Mouse (Mus musculus) macrophage (primary cell): ENCODE results near the gene Exosc8. TPM values are rescaled to one million over a fixed set of nuclear protein-coding genes. Genes with fewer than 3 reads are reported as not detected.
"Not testable (repeated sequence)": the region's sequence is repeated elsewhere in the genome, so short reads cannot be mapped to it uniquely, and the experiment has no call there.

ENCODE experiments used
- H3K27ac ChIP-seq: fragments of 350-480 bp; formaldehyde crosslinking; 2 replicates; pipeline ENCODE4 v1.9.0; 2021
- H3K36me3 ChIP-seq: fragments of 350-480 bp; formaldehyde crosslinking; 2 replicates; pipeline ENCODE4 v1.9.0; 2021; ENCODE audit errors: inconsistent target
- H3K4me3 ChIP-seq: fragments of 350-480 bp; formaldehyde crosslinking; 2 replicates; pipeline ENCODE4 v1.9.0; 2021; ENCODE audit errors: inconsistent target
- H3K79me2 ChIP-seq: fragments of 350-480 bp; formaldehyde crosslinking; 2 replicates; pipeline ENCODE4 v1.9.0; 2021; ENCODE audit errors: inconsistent target
- WGBS: methylation state at CpG from one replicate; pipeline ENCODE4 v1.1.7; 2026; ENCODE audit warnings: inconsistent platforms; ENCODE audit not compliant: missing documents; 5-methylcytosine and 5-hydroxymethylcytosine counted together
- polyA plus RNA-seq: library from polyadenylated mRNA; stranded (reverse); fragments of 250-400 nt; gene quantifications from 3 replicates; pipeline ENCODE4 v1.2.4, GENCODE M21; 2018; ENCODE audit warnings: inconsistent platforms
- total RNA-seq, 78 experiments: library from RNA; depleted of rRNA; stranded (reverse); fragments of 250-400 nt; gene quantifications; 1 replicate in 9 of 78; 2 replicates in 24 of 78; 3 replicates in 43 of 78; 4 replicates in 2 of 78; pipeline ENCODE4 v1.2.4; 2018; ENCODE audit warnings: inconsistent platforms in 56 of 78

Gene Exosc8
- 10 to 100 TPM in 25 of 26 experiments, 1 to 10 TPM in 1; 7.8 to 73.2 (median 30.9) TPM for total RNA-seq (2018; cell fraction: chromatin; rRNA removed)
- total RNA-seq (2018; cell fraction: cytosol; rRNA removed), result 10 to 100 TPM; 15.5 to 31.4 (median 21.4) TPM
- total RNA-seq (2018; cell fraction: nucleus; rRNA removed), result 10 to 100 TPM in 24 of 26 experiments, 1 to 10 TPM in 2; 9.0 to 66.7 (median 21.4) TPM
- 23.8 to 55.0 TPM (median 49.3 TPM) in 3 replicates for polyA plus RNA-seq

DNA sequence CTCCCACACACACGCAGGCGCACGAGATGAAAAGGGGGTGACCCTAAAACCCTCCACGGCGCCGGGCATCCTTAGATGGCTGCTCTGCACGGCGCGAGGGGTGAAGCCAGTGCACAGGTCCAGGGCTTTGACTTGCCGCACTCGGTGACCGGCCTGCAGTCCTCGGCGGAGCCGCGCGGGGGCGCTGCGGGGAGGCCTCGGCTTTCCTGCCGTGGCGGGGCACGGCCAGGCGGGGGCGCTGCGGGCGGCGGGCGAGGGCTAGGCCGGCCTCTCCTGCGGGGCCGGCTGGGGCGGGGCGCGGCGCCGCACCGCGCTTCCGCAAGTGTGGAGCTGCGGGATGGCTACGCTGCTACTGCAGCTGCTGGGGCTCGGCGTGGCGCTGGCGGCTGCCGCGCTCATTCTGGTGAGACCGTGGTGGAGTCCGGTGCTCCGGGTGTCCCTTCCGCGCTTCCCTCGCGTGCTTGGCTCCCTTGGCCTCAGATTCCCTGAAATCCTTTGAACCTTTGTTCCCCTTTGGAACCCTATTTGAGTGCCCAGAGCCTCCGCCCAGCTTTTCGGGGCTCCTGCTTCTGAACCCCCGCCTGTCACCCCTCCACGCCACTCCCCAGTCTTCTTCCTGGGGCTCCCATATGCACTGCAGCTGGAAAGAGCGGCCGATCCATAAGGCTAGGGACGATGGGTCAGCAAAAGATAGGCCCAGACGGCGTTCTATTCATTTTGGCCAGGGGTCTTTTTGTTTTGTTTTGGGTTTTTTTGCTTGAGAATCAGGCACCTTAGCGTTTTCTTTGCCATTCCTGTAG is at the start of gene Exosc8, which contains the start of gene Alg5:
Exosc8 (minus strand) TSS at position 147 of the 800 bp plus-strand sequence.
Alg5 (plus strand) TSS at position 293 of the 800 bp plus-strand sequence.
- Histone ChIP-seq H3K36me3 (peaks cover 21% of the 10 kb centered on the region), H3K79me2 (peaks cover 49% of the 10 kb centered on the region), H3K4me3 (peak within 1 kb of the TSS; percentile 98), H3K27ac (peak within 1 kb of the TSS; percentile 75)
- under 1% methylated on average over 65 of the region's 65 CpGs for WGBS

DNA sequence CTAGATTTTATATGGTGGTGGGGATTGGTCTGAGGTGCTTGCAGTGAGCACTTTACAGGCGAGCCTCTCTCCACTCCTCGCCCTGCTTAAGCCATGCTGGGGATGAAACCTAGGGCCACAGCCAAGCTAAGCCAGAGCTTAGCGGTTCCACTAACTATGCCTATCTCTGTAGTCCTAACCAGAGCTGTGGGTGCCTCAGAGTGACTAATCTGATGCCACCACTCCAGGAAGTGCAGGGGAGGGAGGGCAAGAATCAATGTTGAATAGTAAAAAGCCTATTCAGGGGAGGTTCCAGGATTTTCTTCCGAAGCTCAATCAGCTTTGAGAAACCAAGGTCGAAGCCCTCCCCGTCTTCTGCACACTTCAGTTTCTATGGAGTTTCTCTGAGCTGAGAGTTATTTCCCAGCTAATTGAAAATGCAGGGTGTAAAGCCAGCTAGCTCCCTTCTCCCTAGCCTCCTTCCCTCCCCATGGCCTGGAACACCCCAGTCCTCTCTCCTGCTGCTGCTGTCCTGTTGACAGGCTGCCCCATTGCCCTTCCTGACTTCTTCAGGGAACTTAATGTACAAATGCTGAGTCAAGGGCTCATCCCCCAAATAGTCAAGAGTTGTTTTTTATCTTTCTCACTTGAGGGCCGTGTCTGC is 40.9 kb upstream of the Exosc8 start:
- Histone ChIP-seq H3K36me3 (no peaks in the 10 kb centered on the region), H3K4me3 (no peak overlapping the region), H3K79me2 (no peaks in the 10 kb centered on the region), H3K27ac (no peak overlapping the region)
- 93% methylated on average over 7 of the region's 7 CpGs for WGBS

DNA sequence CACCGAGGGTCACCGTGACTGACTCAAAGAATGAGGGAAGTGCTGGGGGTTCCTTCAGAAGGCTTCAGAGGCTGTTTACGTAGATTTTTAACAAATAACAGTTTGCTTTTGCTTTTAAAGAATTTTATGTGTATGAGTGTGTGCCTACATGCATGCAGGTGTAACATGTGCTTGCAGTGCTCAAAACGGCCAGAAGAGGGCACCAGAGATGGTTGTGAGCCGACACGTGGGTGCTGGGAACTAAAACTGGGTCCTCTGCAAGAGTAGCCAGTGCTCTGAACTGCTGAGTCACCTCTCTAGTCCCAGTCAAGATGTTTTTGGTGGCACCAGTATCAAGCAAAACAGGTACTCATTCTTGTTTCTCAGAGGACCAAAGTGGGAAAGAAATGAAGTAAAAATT is 38.4 kb upstream of the Exosc8 start:
- Histone ChIP-seq H3K4me3 (no peak overlapping the region), H3K36me3 (no peaks in the 10 kb centered on the region), H3K27ac (no peak overlapping the region), H3K79me2 (no peaks in the 10 kb centered on the region)
- 79% methylated on average over 6 of the region's 6 CpGs for WGBS

DNA sequence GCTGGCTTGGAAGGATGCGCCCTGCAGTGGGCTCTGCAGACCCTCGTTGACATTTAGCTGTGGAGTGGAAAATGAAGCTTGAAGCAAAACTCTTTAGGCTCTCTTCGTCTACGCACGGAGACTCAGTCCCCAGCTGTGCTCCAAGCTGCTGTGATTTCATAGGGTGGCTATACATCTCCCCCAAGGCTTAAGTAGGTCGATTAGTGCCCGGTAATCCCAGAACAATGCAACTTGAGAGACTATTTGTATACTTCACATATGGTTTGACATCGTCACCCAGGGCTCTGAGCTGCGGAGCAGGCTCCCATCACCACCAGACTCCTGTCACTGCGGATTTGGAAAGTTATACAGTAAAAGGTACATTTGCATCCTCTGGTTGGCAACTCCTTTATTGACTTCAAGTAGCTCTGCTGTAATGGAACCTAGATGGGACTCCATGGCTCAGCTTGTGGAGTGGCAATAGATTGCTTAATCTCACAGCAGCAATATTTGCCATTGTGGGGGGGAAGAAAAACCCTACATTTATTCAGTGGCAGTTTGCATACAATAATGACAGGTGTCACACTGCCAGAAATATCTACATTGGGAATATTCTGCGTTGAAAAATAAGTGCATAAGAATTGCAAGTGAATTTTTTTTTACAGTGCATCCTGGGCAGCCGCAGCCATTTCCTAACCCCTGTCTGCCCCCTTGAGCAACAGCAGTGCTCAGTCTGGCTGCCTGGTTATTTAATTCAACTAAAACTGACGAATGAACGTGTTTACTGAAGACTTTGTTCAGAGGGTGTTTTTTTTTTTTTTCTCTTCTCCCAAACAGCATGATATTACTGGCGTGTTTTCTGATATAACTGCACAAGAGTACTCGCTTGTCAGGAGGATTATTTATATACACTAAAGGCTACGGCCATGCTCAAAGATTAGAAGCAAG is 34.4 kb upstream of the Exosc8 start:
- Histone ChIP-seq H3K27ac (no peak overlapping the region), H3K79me2 (no peaks in the 10 kb centered on the region), H3K4me3 (no peak overlapping the region), H3K36me3 (no peaks in the 10 kb centered on the region)
- 86% methylated on average over 17 of the region's 17 CpGs for WGBS

DNA sequence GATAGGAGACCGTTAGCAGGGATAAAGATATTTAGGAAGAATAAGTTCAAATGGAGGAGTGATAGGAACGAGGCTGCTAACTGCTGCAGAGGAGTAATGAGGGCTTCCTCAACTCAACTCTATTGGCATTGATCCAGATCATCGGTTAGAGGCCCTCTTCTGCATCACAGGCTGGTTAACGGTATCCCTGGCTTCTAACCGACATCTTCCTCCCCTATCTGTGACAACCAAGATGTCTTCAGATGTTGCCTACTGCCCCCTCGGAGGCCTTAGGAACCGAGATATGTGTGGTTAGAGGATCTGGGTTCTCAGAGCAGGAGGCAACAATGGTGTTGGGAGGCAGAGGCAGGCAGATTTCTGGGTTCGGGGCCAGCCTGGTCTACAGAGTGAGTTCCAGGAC is 33.4 kb upstream of the Exosc8 start:
- no peak overlapping the region for H3K4me3 ChIP-seq
- WGBS, result 73% methylated on average over 8 of the region's 8 CpGs

DNA sequence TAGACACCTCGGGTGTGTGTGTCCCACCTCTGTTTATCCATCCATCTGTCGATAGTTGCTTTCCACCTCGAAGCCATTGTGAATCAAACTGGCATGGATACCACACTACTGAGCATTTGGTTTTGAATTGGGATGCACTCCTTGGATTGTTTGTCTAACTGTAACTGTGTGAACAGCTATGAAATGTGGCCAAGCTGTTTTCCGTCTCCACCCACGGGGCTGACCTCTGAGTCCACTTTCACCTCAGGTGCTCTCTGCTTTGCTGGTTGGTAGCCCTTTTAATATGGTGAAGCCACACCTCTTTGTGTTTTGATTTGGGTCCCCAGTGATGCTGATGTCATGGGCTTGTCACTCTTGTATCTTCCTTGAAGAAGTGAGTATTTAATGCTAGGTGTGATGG is 31.6 kb upstream of the Exosc8 start:
- 86% methylated on average over 5 of the region's 5 CpGs for WGBS
- no peaks in the 10 kb centered on the region for H3K36me3 ChIP-seq
- H3K27ac ChIP-seq, result no peak overlapping the region
- no peak overlapping the region for H3K4me3 ChIP-seq
- H3K79me2 ChIP-seq, result no peaks in the 10 kb centered on the region

More for the DNA sequence above, 33.4 kb upstream of the Exosc8 start:
- Histone ChIP-seq H3K27ac (no peak overlapping the region), H3K79me2 (no peaks in the 10 kb centered on the region), H3K36me3 (no peaks in the 10 kb centered on the region)

DNA sequence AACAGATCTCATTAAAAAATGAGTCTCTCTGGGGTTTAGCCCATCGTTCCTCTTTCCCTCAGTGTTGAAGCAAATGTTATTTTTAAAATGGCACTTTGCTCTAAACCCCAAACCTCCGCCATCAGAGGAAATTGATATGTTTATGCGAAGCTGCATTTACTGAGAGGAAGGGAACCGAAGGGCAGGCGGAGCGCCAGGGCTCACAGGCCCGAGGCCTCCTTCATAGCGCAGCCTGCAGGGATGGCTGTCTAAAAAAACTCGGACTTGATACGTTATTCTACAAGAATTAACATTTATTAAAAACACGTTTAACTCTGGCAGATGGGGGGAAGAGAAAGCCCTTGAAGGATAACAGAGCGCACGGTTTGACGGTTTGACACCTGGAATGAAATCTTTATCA is 30.8 kb upstream of the Exosc8 start:
- H3K27ac ChIP-seq, result no peak overlapping the region
- no peaks in the 10 kb centered on the region for H3K79me2 ChIP-seq
- no peaks in the 10 kb centered on the region for H3K36me3 ChIP-seq
- H3K4me3 ChIP-seq, result no peak overlapping the region
- 84% methylated on average over 14 of the region's 14 CpGs for WGBS

DNA sequence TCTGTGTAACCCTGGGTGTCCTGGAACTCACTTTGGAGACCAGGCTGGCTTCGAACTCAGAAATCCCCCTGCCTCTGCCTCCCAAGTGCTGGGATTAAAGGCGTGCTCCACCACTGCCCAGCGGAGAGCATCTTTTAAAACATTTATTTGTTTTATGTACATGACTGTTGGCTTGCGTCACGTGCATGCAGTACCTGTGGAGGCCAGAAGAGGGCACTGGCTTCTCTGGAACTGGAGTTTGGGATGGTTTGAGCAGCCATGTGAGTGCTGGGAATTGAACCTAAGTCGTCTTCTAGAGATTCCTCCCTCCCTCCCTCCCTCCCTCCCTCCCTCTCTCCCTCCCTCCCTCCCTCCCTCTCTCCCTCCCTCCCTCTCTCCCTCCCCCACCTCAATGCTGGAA is 30.3 kb upstream of the Exosc8 start:
- not testable (repeated sequence) for H3K36me3 ChIP-seq, H3K79me2 ChIP-seq, H3K4me3 ChIP-seq, H3K27ac ChIP-seq
- 95% methylated on average over 3 of the region's 6 CpGs for WGBS

DNA sequence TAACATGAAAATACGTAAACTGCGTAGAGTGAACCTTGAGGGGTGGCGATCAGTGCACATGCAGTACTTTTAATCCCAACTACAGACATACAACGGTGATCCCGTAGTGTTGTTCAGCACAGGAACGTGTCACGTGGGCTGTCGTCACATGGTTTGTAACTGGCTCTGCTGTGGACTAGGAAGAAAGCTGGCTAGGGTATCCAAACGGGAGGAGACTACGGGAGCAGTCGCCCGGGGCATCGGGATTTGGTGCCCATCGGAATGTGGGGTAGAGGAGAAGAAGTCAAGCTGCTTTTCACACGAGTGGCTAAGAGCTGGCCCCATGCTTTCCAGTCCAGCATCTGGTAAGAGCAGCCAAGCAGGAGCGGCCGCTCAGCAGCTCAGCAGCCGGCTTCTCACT is 29.2 kb upstream of the Exosc8 start:
- WGBS, result 84% methylated on average over 18 of the region's 18 CpGs
- no peak overlapping the region for H3K4me3 ChIP-seq
- no peak overlapping the region for H3K27ac ChIP-seq
- no peaks in the 10 kb centered on the region for H3K79me2 ChIP-seq
- H3K36me3 ChIP-seq, result no peaks in the 10 kb centered on the region

DNA sequence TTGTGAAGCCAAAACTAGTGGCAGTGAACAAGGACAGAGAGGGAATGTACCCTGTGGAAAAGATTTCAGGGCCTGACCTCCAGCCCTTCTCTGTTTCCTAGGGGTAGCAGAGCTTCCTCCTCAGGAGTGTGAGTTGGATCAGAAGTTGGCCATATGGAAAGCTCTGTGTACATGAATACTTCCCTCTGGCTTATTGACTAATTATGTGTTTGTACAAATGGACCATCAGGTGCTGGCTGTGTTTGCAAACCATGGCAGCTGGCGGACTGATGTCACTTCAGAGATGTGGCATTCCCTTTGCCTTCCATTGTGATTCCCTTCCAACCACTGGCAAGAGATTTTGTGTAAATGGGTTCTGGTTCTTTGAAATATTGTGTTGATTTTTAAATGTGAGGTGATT is 26.1 kb upstream of the Exosc8 start:
- H3K79me2 ChIP-seq, result no peaks in the 10 kb centered on the region
- H3K27ac ChIP-seq, result no peak overlapping the region
- H3K36me3 ChIP-seq, result no peaks in the 10 kb centered on the region
- no peak overlapping the region for H3K4me3 ChIP-seq
- WGBS, result 100% methylated on average over 1 of the region's 1 CpGs

DNA sequence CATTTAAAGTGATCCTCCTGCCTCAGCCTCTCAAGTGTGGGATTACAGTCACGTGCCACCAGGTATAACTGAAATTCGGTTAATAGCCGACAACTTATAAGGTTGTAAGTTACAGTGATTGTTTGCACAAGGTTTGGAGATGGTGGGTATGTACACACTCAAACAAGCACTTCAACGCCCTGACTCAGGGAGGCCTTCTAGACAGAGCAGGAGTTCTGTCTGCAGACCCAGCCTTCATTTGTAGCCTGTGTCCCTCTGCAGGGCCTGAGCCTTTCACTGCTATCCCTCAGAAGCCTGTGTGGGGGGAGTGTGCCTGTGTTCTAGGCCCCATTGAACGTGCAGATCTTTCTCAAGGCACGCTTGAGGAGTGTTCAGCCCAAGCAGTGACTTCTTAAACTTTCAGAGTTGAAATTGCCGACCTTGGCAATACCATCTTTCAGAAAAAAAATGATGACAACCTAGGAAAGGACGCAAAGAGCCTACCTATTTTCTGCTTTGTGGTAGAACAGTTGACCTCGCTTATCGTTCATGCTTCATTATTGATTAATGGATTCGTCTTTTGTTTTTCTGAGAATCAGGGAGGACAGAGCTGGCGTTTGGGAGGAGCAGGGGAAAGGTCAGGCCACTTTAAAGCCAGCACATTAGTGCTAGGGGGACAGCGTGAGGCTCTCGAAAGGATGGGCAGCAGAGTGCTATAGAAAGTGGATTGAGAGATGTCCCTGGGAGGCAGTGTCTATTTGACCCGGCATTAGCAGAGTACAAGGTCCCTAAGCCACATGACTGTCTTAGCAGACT is 25.3 kb upstream of the Exosc8 start:
- Histone ChIP-seq H3K79me2 (no peaks in the 10 kb centered on the region), H3K27ac (no peak overlapping the region), H3K4me3 (no peak overlapping the region), H3K36me3 (no peaks in the 10 kb centered on the region)
- WGBS, result 88% methylated on average over 15 of the region's 15 CpGs

DNA sequence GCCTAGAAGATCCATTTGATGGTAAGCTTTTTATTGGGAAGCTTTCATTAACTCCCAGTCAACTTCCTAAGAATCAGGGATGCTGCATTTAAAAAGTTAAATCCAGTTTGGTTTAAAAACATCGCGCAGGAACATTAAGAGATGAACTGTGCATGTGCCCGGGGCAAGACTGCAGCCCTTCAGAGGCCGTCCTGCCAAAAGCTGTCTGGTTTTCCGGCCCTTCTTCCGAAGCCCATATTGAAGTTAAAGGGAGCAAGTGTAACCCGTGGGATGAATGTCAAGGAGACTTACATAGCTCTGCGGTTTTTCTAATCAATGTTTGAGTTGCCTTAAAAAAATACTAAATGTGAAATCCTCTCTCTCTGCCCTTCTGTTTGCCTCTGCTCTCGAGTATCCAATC is 24.0 kb upstream of the Exosc8 start:
- H3K27ac ChIP-seq, result no peak overlapping the region
- 92% methylated on average over 9 of the region's 9 CpGs for WGBS
- no peak overlapping the region for H3K4me3 ChIP-seq
- no peaks in the 10 kb centered on the region for H3K36me3 ChIP-seq
- H3K79me2 ChIP-seq, result no peaks in the 10 kb centered on the region

DNA sequence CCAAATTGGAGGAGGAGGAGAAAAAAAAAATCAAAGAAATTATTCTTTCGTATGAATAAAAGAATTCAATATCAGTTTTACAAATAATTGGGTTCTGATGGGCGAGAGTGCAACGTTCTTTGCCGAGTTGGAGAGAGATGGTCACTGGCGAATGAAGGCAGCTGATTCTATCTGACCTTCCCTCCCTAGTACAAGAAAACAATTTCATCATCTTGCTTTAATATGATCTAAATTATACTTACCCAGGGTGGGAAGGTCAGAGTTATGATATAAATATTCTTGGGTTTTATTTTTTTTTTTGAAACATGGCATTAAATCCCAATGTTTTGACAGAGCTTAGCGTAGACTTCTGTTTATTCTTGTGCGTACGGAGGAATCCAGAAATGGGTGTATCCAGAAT is 22.3 kb upstream of the Exosc8 start:
- H3K4me3 ChIP-seq, result no peak overlapping the region
- WGBS, result 100% methylated on average over 6 of the region's 8 CpGs

DNA sequence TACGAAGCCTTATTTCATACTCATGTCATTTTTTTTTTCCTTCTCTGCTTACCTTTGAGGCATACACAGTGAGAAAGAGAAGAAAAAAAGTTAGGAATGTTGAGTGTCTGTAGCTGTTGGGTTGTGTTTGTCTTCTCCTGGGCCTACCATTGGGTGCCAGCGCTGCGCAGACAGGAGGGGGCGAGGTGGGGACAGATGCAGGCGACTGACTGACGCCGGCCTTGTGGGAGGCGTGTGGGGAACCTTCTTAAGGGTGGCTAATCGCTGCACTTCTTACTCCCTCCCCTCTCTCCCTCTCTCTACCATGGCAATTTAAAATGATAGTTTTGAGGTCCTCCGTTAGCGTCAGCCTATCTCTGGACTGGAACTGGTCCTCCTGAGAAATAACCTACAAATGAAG is 20.9 kb upstream of the Exosc8 start:
- Histone ChIP-seq H3K4me3 (no peak overlapping the region), H3K27ac (no peak overlapping the region)
- 9% methylated on average over 11 of the region's 11 CpGs for WGBS

More for the DNA sequence above, 22.3 kb upstream of the Exosc8 start:
- Histone ChIP-seq H3K36me3 (no peaks in the 10 kb centered on the region), H3K27ac (no peak overlapping the region), H3K79me2 (no peaks in the 10 kb centered on the region)

More for the DNA sequence above, 20.9 kb upstream of the Exosc8 start:
- Histone ChIP-seq H3K79me2 (no peaks in the 10 kb centered on the region), H3K36me3 (no peaks in the 10 kb centered on the region)
